Mouse (Mus musculus): ENCODE measurements around the gene Ascl2. TPM values are rescaled to one million over a fixed set of nuclear protein-coding genes. Genes with fewer than 3 reads are reported as not detected.
A peak's percentile ranks its signal among the peaks of the same experiment; 100 is the strongest.

Gene Ascl2
- polyA plus RNA-seq, 1 experiment from 2014 or later, result 0.42 TPM

DNA sequence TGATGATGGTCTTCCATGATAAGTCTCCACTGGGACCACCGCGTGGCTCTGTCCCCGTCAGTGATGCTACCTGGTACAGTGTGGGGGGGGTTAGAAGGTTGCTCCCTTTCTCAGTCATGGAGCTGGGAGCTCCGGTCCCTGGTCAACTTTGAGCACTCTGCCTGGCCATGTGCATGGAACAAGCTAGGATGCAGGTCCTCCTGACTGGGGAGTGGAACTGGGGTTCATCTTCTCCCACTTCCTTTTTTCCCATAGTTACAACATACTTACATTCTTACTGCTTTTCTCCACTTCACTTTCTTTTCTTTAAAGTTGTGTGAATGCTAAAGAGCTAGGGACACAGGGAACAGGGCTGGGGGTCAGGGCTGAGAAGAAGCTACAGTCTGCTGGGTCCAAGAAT is 16.1 kb upstream of the Ascl2 start:
- ATAC-seq (replicated peaks; ENCODE audit: insufficient number of reproducible peaks, low FRiP score, low TSS enrichment), result no peak
- Histone ChIP-seq H3K27ac (ENCODE audit: low read depth, low read length) (no peak overlapping the region), H3K9me3 (replicated peaks; ENCODE audit: control insufficient read depth, low read length) (no peaks in the 10 kb centered on the region), H3K36me3 (ENCODE audit: control insufficient read depth, insufficient read depth, low read length) (no peaks in the 10 kb centered on the region), H3K4me1 (ENCODE audit: control insufficient read depth, insufficient read depth, low read length) (peaks cover 8% of the 10 kb centered on the region; the same call in 1 of the 2 replicates), H3K4me2 (no peak overlapping the region), H3K9ac (ENCODE audit: low read depth, low read length) (no peak overlapping the region), H3K27me3 (ENCODE audit: control insufficient read depth, insufficient read depth, low read length) (no peaks in the 10 kb centered on the region), H3K4me3 (ENCODE audit: low read depth, low read length) (no peak overlapping the region)
- WGBS (ENCODE audit: insufficient replicate concordance), result 91% methylated on average over 4 of the region's 4 CpGs

GRCm38 (mm10) chr7:142981908-142982307 is 12.8 kb upstream of the Ascl2 start:
- WGBS (ENCODE audit: insufficient replicate concordance), result 68% methylated on average over 4 of the region's 4 CpGs
- H3K27me3 ChIP-seq (ENCODE audit: control insufficient read depth, insufficient read depth, low read length), result no peaks in the 10 kb centered on the region
- no peak overlapping the region for H3K4me2 ChIP-seq
- H3K4me3 ChIP-seq (ENCODE audit: low read depth, low read length), result no peak overlapping the region
- no peaks in the 10 kb centered on the region for H3K4me1 ChIP-seq (ENCODE audit: control insufficient read depth, insufficient read depth, low read length)
- H3K36me3 ChIP-seq (ENCODE audit: control insufficient read depth, insufficient read depth, low read length), result no peaks in the 10 kb centered on the region
- no peaks in the 10 kb centered on the region for H3K9me3 ChIP-seq (replicated peaks; ENCODE audit: control insufficient read depth, low read length)
- no peak overlapping the region for H3K9ac ChIP-seq (ENCODE audit: low read depth, low read length)
- ATAC-seq (replicated peaks; ENCODE audit: insufficient number of reproducible peaks, low FRiP score, low TSS enrichment), result no peak
- H3K27ac ChIP-seq (ENCODE audit: low read depth, low read length), result no peak overlapping the region

- peak; percentile 39; the same call in 1 of the 2 replicates for ATAC-seq (replicated peaks; ENCODE audit: insufficient number of reproducible peaks, low FRiP score, low TSS enrichment)
- H3K9ac ChIP-seq (ENCODE audit: low read depth, low read length), result peak overlapping the region; percentile 53
- 1% methylated on average over 90 of the region's 90 CpGs for WGBS (ENCODE audit: insufficient replicate concordance)
- H3K4me2 ChIP-seq, result peak overlapping the region; percentile 93
- H3K4me3 ChIP-seq (ENCODE audit: low read depth, low read length), result peak overlapping the region; percentile 50
- no peaks in the 10 kb centered on the region for H3K36me3 ChIP-seq (ENCODE audit: control insufficient read depth, insufficient read depth, low read length)
- peaks cover 11% of the 10 kb centered on the region for H3K4me1 ChIP-seq (ENCODE audit: control insufficient read depth, insufficient read depth, low read length)
- no peak overlapping the region for H3K27ac ChIP-seq (ENCODE audit: low read depth, low read length)
- H3K27me3 ChIP-seq (ENCODE audit: control insufficient read depth, insufficient read depth, low read length), result peaks cover 84% of the 10 kb centered on the region
- no peaks in the 10 kb centered on the region for H3K9me3 ChIP-seq (replicated peaks; ENCODE audit: control insufficient read depth, low read length)
Measured at GRCm38 (mm10) chr7:142967884-142968808, 918 bp downstream of the Ascl2 start.

GRCm38 (mm10) chr7:142967414-142967883 is 1.6 kb downstream of the Ascl2 start:
- H3K4me2 ChIP-seq, result peak overlapping the region; percentile 93
- ATAC-seq (replicated peaks; ENCODE audit: insufficient number of reproducible peaks, low FRiP score, low TSS enrichment), result 0 out of 2 replicates have a peak, but pooled peaks have one; percentile 39
- H3K9ac ChIP-seq (ENCODE audit: low read depth, low read length), result no peak overlapping the region
- no peak overlapping the region for H3K27ac ChIP-seq (ENCODE audit: low read depth, low read length)
- H3K27me3 ChIP-seq (ENCODE audit: control insufficient read depth, insufficient read depth, low read length), result peaks cover 84% of the 10 kb centered on the region
- peaks cover 11% of the 10 kb centered on the region for H3K4me1 ChIP-seq (ENCODE audit: control insufficient read depth, insufficient read depth, low read length)
- WGBS (ENCODE audit: insufficient replicate concordance), result under 1% methylated on average over 34 of the region's 36 CpGs
- H3K9me3 ChIP-seq (replicated peaks; ENCODE audit: control insufficient read depth, low read length), result no peaks in the 10 kb centered on the region
- no peaks in the 10 kb centered on the region for H3K36me3 ChIP-seq (ENCODE audit: control insufficient read depth, insufficient read depth, low read length)
- H3K4me3 ChIP-seq (ENCODE audit: low read depth, low read length), result peak overlapping the region; percentile 50

GRCm38 (mm10) chr7:142959752-142960151 is 9.3 kb downstream of the Ascl2 start:
- no peaks in the 10 kb centered on the region for H3K9me3 ChIP-seq (replicated peaks; ENCODE audit: control insufficient read depth, low read length)
- H3K27me3 ChIP-seq (ENCODE audit: control insufficient read depth, insufficient read depth, low read length), result peaks cover 22% of the 10 kb centered on the region
- no peak overlapping the region for H3K4me3 ChIP-seq (ENCODE audit: low read depth, low read length)
- no peak overlapping the region for H3K4me2 ChIP-seq
- no peak overlapping the region for H3K9ac ChIP-seq (ENCODE audit: low read depth, low read length)
- H3K4me1 ChIP-seq (ENCODE audit: control insufficient read depth, insufficient read depth, low read length), result no peaks in the 10 kb centered on the region
- ATAC-seq (replicated peaks; ENCODE audit: insufficient number of reproducible peaks, low FRiP score, low TSS enrichment), result no peak
- H3K27ac ChIP-seq (ENCODE audit: low read depth, low read length), result no peak overlapping the region
- WGBS (ENCODE audit: insufficient replicate concordance), result 67% methylated on average over 4 of the region's 4 CpGs
- H3K36me3 ChIP-seq (ENCODE audit: control insufficient read depth, insufficient read depth, low read length), result no peaks in the 10 kb centered on the region

DNA sequence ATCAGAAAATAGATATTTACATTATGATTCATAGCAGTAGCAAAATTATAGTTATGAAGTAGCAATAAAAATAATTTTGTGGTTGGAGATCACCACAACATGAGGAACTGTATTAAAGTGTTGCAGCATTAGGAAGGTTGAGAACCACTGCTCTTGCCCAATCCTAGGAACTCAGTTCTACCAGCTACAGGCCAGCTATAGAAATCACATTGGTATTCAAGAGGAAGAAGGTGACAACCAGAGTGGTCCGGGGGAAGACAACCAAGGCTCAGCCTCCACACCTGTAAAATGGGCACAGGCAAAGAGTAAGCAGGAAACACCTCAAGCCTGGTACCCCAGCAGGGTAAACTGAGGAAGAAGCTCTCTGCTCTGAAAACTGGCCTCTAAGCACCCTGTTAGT is 10.2 kb downstream of the Ascl2 start:
- Histone ChIP-seq H3K36me3 (ENCODE audit: control insufficient read depth, insufficient read depth, low read length) (no peaks in the 10 kb centered on the region), H3K4me2 (no peak overlapping the region), H3K9me3 (replicated peaks; ENCODE audit: control insufficient read depth, low read length) (no peaks in the 10 kb centered on the region), H3K27me3 (ENCODE audit: control insufficient read depth, insufficient read depth, low read length) (peaks cover 14% of the 10 kb centered on the region), H3K4me3 (ENCODE audit: low read depth, low read length) (no peak overlapping the region), H3K9ac (ENCODE audit: low read depth, low read length) (no peak overlapping the region), H3K27ac (ENCODE audit: low read depth, low read length) (no peak overlapping the region), H3K4me1 (ENCODE audit: control insufficient read depth, insufficient read depth, low read length) (no peaks in the 10 kb centered on the region)
- 96% methylated on average over 1 of the region's 1 CpGs for WGBS (ENCODE audit: insufficient replicate concordance)
- ATAC-seq (replicated peaks; ENCODE audit: insufficient number of reproducible peaks, low FRiP score, low TSS enrichment), result no peak

GRCm38 (mm10) chr7:142956018-142956417 is 13.0 kb downstream of the Ascl2 start:
- Histone ChIP-seq H3K4me2 (no peak overlapping the region), H3K36me3 (ENCODE audit: control insufficient read depth, insufficient read depth, low read length) (no peaks in the 10 kb centered on the region), H3K4me3 (ENCODE audit: low read depth, low read length) (no peak overlapping the region), H3K4me1 (ENCODE audit: control insufficient read depth, insufficient read depth, low read length) (no peaks in the 10 kb centered on the region), H3K27me3 (ENCODE audit: control insufficient read depth, insufficient read depth, low read length) (peaks cover 3% of the 10 kb centered on the region; the same call in 1 of the 2 replicates), H3K9ac (ENCODE audit: low read depth, low read length) (no peak overlapping the region), H3K9me3 (replicated peaks; ENCODE audit: control insufficient read depth, low read length) (no peaks in the 10 kb centered on the region), H3K27ac (ENCODE audit: low read depth, low read length) (no peak overlapping the region)
- ATAC-seq (replicated peaks; ENCODE audit: insufficient number of reproducible peaks, low FRiP score, low TSS enrichment), result no peak
- 72% methylated on average over 2 of the region's 2 CpGs for WGBS (ENCODE audit: insufficient replicate concordance)

DNA sequence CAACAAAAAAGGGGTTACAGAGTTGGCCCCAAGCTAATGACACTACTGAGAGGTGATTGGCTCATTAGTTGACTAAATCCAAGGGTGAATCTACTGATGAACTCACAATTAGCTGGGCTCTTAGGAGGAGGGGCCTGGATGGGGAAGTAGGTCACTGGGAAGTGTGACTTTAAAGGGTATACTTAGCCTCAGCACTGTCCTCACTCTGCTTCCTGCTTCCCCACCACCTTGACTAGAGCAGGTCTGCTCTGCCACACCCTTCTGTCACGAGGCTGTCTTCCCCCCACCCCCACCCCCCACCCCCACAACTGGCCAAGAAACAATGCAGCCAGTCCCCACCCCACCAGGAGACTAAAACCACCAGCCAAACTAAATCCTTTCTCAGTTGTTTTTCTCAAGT is 19.5 kb downstream of the Ascl2 start:
- no peak overlapping the region for H3K27ac ChIP-seq (ENCODE audit: low read depth, low read length)
- no peak overlapping the region for H3K4me2 ChIP-seq
- no peak for ATAC-seq (replicated peaks; ENCODE audit: insufficient number of reproducible peaks, low FRiP score, low TSS enrichment)
- no peaks in the 10 kb centered on the region for H3K36me3 ChIP-seq (ENCODE audit: control insufficient read depth, insufficient read depth, low read length)
- no peaks in the 10 kb centered on the region for H3K27me3 ChIP-seq (ENCODE audit: control insufficient read depth, insufficient read depth, low read length)
- 7% methylated on average over 1 of the region's 1 CpGs for WGBS (ENCODE audit: insufficient replicate concordance)
- no peak overlapping the region for H3K4me3 ChIP-seq (ENCODE audit: low read depth, low read length)
- H3K9me3 ChIP-seq (replicated peaks; ENCODE audit: control insufficient read depth, low read length), result no peaks in the 10 kb centered on the region
- H3K9ac ChIP-seq (ENCODE audit: low read depth, low read length), result no peak overlapping the region
- no peaks in the 10 kb centered on the region for H3K4me1 ChIP-seq (ENCODE audit: control insufficient read depth, insufficient read depth, low read length)

DNA sequence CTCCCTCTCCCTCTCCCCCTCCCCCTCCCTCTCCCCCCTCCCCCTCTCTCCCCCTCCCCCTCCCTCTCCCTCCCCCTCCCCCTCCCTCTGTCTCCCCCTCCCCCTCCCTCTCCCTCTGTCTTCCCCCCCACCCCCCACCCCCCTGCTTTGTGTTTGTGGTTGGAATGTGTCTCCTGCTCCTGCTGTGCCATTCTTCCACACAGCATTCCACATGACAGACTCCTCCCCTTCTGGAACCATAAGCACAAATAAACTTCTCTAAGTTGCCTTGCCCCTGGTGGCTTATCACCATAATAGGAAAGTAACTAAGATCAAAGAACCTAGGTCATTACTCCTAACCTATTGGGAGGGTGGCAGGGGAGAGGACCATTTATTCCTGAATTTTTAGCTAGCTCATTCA is 31.4 kb downstream of the Ascl2 start:
- ATAC-seq (replicated peaks; ENCODE audit: insufficient number of reproducible peaks, low FRiP score, low TSS enrichment), result no peak
- H3K27me3 ChIP-seq (ENCODE audit: control insufficient read depth, insufficient read depth, low read length), result no peaks in the 10 kb centered on the region
- no peak overlapping the region for H3K27ac ChIP-seq (ENCODE audit: low read depth, low read length)
- H3K9ac ChIP-seq (ENCODE audit: low read depth, low read length), result no peak overlapping the region
- H3K4me2 ChIP-seq, result no peak overlapping the region
- H3K9me3 ChIP-seq (replicated peaks; ENCODE audit: control insufficient read depth, low read length), result no peaks in the 10 kb centered on the region
- H3K4me1 ChIP-seq (ENCODE audit: control insufficient read depth, insufficient read depth, low read length), result no peaks in the 10 kb centered on the region
- H3K4me3 ChIP-seq (ENCODE audit: low read depth, low read length), result no peak overlapping the region
- no peaks in the 10 kb centered on the region for H3K36me3 ChIP-seq (ENCODE audit: control insufficient read depth, insufficient read depth, low read length)

All from heart, embryonic 11.5 days (tissue).